Mouse (Mus musculus): ENCODE results near the gene Trim40.

Trim40 gene

DNA sequence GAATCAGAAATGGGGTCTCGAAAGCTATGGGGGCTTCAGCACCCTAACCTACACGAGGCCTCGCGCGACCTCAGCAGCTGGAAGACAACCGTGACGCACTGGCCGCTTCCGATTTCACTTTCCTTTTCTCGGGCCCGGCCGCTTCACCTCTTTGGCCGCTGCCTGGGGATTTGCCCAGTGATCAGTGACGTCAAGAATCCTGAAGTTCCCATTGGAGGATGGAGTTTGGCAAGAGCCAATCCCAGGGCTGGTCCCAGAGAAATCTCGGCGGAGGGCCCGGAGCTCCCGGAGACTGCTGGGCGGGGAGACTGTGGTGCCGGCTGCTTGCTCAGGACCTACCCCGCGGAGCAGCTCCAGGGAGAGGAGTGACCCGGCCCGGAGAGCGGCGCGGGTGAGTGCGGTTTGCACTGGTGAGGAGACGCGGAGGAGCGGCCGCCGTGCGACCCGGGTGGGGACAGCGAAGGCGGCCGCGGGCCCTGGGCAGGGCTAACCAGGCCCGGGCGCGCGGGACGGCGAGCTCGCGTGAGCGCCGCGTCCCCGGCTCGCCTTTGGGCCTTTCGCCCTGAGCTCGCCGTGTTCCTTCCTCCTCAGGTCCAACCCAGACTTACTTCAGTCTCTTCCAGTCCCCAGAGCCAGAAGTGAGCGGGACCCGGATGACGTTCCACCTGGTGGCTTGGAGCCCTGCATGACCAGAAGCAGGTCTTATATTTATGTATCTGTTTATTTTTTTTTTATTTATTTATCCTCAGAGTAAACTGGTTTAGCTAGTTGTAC, 52.9 kb downstream of the Trim40 start, which contains the start of gene Trim26:
TSS of gene Trim26 (plus strand) at position 261 of the 774 bp plus-strand sequence.
- DNase-seq = peak; percentile 97

GRCm38 (mm10) chr17:36836427-36836812, 53.5 kb downstream of the Trim40 start:
- DNase-seq = peak; percentile 3

GRCm38 (mm10) chr17:36835591-36836426, 54.1 kb downstream of the Trim40 start:
- DNase-seq = peak; percentile 55

DNA sequence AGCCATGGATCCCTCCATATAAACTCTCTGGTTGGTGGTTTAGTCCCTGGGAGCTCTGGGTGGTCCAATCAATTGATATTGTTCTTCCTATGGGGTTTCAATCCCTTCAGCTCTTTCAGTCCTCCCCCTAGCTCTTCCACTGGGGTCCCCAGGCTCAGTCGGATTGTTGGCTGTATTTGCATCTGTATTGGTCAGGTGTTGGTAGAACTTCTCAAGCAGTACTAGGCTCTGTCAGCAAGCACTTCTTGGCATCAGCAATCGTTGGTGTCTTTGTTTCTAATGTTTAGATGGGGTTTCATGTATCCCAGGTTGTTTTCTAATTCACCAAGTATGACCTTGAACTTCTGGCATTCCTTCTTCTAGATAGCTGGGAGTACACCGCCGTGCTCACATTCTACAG, 57.2 kb downstream of the Trim40 start:
- no peak for DNase-seq

All from right cerebral cortex, adult 18-20 months (tissue).